Mouse (Mus musculus) megakaryocyte, adult 5-6 weeks (primary cell): ENCODE measurements at regions not wholly inside any gene's neighbourhood (a gene's known extent, or its start where the extent isn't known, plus 50 kb on each side); places are given as distances from the start of the nearest gene placed in this dataset.

Experiments
- ATAC-seq: 2 replicates; pipeline ENCODE4 v1.8.0; 2016; ENCODE audit warnings: mild to moderate bottlenecking, inconsistent platforms; ENCODE audit not compliant: poor library complexity, severe bottlenecking

- ATAC-seq = no peak
Measured at GRCm38 (mm10) chr8:113916649-113917048, 68.1 kb upstream of the Adamts18 start.

DNA sequence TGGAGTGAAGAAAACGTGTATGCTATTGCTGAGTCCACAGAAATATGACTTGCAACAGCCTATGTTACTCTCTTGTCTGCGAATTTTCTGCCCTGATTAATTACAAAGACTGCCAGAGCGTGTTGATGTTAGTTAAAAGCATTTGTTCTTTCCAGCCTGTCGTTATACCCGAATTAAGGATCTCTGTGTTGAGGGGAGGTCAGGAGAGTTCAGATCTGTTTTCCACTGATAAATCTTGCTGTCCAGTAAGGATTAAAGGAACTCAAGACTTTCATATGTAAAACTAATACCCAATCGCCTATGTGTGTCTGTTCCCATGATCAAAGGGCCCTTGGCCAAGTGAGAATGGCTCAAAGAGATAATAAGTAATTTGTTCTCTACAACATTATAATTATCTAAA is 68.7 kb upstream of the Adamts18 start:
- ATAC-seq = no peak

DNA sequence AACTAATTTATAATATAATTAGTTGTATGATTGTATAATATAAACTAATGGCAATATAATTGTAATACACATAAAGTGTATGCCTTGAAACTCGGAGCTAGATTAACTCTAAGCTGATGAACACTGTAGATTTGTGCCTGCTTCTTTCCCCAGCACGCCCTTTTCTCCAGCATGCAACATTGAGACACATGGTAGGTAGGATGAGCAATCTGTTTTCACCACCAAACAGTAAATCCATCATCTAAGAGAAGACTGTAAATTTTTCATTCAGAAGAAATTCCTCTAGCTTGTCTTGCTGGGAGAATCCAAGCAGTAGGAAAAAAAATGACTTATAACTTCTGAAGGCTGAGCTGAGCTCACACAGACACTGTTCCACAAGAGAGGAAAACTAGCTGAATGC is 71.8 kb upstream of the Adamts18 start:
- no peak for ATAC-seq

DNA sequence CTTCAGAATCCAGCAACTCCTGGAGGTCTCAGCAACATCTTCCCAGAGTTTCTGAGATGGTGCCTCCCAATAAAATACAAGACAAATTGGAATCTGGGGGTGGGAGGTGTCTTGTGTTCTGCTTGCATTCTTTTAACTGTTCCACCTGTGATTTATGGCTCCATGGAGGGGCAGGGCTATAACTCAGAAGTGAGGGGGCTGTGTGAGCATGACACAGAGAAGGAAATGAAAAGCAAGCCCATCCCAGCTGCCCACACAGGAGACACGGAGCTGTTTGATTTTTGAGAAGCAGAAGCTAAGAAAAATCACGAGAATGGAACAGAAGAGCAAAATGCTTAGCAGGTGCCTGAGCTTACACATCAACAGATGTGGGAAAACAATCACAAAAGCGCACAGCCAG is 74.8 kb upstream of the Adamts18 start:
- no peak for ATAC-seq

GRCm38 (mm10) chr8:113953721-113954120 is 105.2 kb upstream of the Adamts18 start:
- no peak for ATAC-seq

- ATAC-seq = no peak
Measured at GRCm38 (mm10) chr8:113956439-113957043, 108.0 kb upstream of the Adamts18 start.

GRCm38 (mm10) chr8:113957821-113958220 is 109.3 kb upstream of the Adamts18 start:
- no peak for ATAC-seq

GRCm38 (mm10) chr8:113975810-113976209 is 127.3 kb upstream of the Adamts18 start:
- no peak for ATAC-seq

GRCm38 (mm10) chr8:113976626-113977025 is 128.1 kb upstream of the Adamts18 start:
- no peak for ATAC-seq

DNA sequence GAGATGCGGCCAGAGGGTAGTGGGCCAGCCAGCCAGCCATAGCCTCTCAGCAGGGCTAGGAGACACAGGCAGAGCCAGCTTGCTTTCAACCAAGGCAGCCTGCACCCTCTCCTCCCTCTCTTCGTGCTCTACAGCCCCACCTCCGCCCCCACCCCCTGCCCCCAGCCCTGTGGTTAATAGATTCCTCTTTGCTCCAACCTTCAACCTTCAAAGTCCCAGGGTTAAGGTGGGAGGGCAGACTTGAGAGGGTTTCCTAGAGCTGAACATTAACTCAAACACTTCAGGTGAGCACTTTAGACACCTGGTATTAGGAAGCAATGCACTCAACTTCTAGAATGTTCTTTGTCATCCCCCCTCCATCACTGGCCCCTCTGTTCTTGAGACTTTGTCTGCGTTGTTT is 128.5 kb upstream of the Adamts18 start:
- no peak for ATAC-seq

DNA sequence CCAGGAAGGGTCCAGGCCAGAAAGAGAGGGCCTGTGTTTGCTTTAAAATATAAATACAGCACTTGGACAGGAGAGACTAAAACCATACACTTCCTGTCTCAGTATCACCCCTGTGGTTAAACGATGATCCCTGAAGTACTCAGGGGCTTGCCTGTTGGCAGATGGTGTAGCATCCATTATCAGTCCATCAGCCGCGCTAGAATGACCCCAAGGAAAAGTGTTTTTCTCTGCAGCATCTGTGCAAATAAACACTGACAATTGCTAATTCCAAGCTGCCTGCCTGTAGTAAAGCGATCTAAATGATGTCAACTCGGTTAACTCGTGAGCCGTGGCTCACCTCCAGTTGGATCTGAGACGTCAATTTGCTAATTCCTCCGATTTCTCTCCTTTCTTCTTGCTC is 130.4 kb upstream of the Adamts18 start:
- no peak for ATAC-seq

GRCm38 (mm10) chr8:113979837-113980236 is 131.3 kb upstream of the Adamts18 start:
- ATAC-seq = no peak

DNA sequence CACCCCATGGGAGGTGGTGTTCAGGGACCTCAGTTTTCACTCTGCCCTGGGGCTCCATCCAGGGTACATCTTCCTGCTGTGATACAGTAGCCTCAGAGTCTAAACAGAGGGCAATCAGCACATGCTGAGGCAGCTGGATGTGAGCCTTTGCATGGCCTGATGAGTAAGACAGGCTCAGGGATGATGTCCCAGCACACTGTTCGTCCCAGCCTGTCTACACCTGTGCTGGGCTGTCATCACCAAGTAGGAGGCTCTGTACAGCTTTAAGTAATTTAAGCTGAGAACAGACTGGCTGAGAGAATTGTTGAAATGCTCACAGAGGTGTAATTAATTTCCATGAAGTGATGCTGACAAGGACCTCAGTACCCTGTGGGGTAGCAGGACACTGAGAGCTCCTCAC is 132.8 kb upstream of the Adamts18 start:
- no peak for ATAC-seq

- peak; percentile 82 for ATAC-seq
Measured at GRCm38 (mm10) chr8:113984845-113985244, 136.3 kb upstream of the Adamts18 start.

DNA sequence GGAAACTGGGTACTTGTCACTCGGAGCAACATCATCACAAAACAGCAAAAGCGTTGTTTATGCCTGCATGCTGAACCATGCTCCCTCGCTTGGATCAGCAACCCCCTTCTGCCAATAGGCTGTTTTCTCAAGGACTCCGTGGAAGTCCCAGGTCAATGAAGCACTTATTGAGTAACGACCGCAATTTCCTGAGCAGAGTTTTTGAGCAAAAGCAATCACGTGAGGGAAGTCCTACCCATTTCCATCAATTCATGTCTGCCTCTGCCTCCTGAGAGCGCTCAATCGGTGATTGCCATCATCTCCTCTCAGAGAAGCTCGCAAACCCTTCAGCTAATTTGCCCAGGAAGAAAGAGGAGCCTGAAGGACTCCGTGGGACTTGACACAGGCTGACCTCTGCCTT is 136.9 kb upstream of the Adamts18 start:
- peak; percentile 31; the same call in 1 of the 2 replicates for ATAC-seq

DNA sequence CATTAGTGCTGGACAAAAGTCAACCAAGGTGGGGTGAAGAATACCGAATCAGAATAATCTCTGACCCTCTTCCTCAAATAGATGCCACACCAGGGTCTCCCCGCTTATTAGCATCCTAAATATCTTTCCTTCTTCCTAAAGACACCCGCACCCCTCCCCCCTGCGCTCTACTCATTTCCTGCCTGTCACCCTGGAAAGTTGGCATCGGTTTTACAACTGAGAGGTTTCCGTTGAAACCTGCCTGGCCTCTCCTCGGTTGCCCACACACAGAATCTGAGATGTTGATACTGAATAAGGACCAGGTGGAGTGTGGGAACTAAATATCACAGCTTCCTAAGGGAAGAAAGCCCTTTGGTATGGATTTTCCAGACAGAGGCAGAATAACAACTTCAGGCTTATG is 137.4 kb upstream of the Adamts18 start:
- ATAC-seq = no peak

DNA sequence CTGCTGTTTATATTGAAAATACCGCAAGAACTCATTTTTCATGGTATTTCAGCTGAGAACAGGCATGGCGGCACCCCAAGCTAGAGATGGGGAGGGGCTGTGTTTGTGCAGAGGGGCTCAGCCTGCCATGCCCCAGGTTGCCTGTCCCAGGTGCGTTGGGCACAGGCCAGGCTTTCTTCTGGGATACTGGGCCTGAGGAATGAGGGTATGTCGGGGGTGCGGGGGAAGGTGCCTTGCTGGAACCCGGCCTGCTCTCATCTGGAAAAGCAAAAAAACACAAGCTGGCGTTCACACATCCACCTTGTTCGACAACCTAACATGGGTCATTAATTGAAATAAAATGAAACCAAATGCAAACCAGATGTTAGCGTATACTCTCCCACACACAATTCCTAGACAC is 142.2 kb upstream of the Adamts18 start:
- no peak for ATAC-seq

DNA sequence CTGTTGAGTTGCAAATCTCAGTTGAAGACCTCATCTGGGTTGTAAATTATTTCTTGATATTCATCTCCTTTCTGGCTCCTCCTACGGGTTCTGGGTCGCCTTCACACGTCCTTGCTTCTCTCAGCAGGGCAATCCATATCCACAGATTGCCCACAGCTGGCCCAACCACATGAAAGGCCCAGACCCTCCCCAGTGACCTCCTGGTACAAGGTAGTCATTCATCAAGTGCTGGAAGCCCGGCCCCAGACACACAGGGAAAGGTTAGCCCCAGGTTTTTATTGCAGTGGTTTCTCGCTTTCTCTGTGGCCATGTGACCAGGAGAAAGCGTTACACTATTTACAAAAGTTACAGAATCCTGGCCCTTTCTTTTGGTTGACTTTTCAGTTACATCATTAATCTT is 134.5 kb upstream of the Nudt7 start:
- ATAC-seq = no peak

DNA sequence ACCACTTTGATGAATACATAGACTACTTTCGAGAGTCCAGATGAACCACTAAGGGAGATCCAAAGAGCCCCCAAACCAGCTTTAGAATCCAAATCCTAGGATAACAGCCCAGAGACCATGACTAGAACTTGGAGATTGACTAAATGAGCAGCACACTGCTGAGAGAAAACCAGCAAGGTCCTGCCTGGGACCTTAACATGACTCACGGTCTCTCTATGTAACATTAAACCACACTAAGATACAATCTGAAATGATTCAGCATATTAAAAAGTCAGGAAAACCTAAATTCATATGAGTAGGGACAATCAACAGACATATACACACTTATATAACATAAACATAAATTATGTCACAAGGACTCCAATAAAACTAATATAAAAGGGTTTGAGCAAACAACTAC is 131.7 kb upstream of the Nudt7 start:
- ATAC-seq = no peak

- ATAC-seq = no peak
Measured at GRCm38 (mm10) chr8:114004436-114004835, 128.9 kb upstream of the Nudt7 start.

- ATAC-seq = no peak
Measured at GRCm38 (mm10) chr8:114006587-114006986, 126.8 kb upstream of the Nudt7 start.

DNA sequence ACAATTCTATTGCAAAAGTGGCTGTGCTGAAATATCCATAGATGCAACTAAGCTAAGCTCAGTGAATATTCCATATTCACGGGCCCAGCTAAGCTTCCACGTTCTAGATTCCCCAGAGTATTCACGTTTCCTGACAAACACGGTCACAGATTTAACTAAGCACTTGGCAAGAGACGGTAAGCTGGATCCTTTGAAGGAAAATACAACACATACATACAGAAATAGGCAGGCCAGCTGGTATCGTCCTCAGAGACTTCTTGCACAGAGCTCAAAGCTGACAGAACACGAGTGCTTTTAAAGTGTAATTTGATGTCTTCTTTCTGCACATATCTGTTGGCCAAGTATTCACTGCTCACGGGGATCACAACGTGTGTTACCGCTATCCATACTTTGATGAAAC is 126.3 kb upstream of the Nudt7 start:
- no peak for ATAC-seq

DNA sequence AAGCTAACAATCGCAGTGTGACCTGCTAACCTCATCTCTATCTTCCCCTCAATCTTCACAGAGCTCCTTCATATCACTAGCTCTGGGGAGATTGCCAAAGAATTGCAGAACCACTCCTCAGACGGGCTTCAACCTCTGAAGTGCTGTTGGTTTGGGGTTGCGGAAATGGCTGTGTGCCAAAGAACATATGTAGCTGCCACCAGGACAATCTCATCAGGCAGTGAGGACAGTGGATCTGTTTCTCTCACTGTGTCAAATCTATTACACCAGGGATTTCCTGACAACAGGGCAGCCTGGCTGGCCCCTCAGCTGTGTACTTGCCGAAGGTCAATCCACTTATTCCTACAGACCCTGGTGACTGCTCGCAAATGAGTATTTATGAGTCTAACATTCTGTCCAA is 115.0 kb upstream of the Nudt7 start:
- 0 out of 2 replicates have a peak, but pooled peaks have one; percentile 35 for ATAC-seq
